In genomic region chr6:22833637-22834036, GRCm38 (mm10) we compare ENCODE assay signal across 10 mouse cellular contexts. TPM values are rescaled to one million over a fixed set of nuclear protein-coding genes. Genes with fewer than 3 reads are reported as not detected.
DNase-seq lines count a peak whose midpoint lies in the region; ATAC-seq and TF ChIP-seq lines count a peak whose summit lies in the region.
"Had no signal": no experiment of that assay in that cellular context is flagged by ENCODE, and none has a peak within 500 bp of the region (broad histone marks: within the 10 kb centered on the region; RNA-seq: fewer than 3 reads in every experiment).

No protein-coding gene starts in this region.

- peak; percentile 62 for DNase-seq in neural tube, embryonic 11.5 days (ENCODE audit: low spot score)
- no peak for DNase-seq in neural tube, embryonic 10.5 days (ENCODE audit: extremely low spot score, low spot score)
- peak; percentile 62 for DNase-seq in mesoderm, embryonic 11.5 days (ENCODE audit: low read depth, low spot score)
- peak; percentile 11 to 16 for DNase-seq in right cerebral cortex, postnatal 36 days (ENCODE audit: low spot score in 2 of 2)
- DNase-seq in gastrocnemius, adult 2 months, result no peak
- DNase-seq in spleen, adult 12 weeks (ENCODE audit: low spot score), result no peak
- no peak for DNase-seq in gastrocnemius, postnatal 14 days
- DNase-seq: kidney, postnatal 36 days had no signal

- H3K9me3 ChIP-seq in neural tube, embryonic 11.5 days (ENCODE audit: control insufficient read depth, low read length), result no peaks in the 10 kb centered on the region
- no peaks in the 10 kb centered on the region for H3K9me3 ChIP-seq in hindbrain, embryonic 12.5 days (replicated peaks)
- H3K9me3 ChIP-seq: lung, embryonic 15.5 days had no signal

- TF ChIP-seq CTCF in gastrocnemius, adult 2 months (IDR thresholded peaks at IDR 0.05), result no peak

- no peak overlapping the region for H3K4me3 ChIP-seq in neural tube, embryonic 11.5 days (ENCODE audit: low read depth, low read length)
- H3K4me3 ChIP-seq in hindbrain, embryonic 12.5 days, result no peak overlapping the region
- no peak overlapping the region for H3K4me3 ChIP-seq in gastrocnemius, adult 2 months
- H3K4me3 ChIP-seq: lung, embryonic 15.5 days had no signal

- 29% methylated on average over 7 of the region's 7 CpGs for WGBS in neural tube, embryonic 11.5 days
- WGBS in hindbrain, embryonic 12.5 days, result 12% methylated on average over 7 of the region's 7 CpGs

- H3K36me3 ChIP-seq in neural tube, embryonic 11.5 days (ENCODE audit: control insufficient read depth, insufficient read depth, low read length), result no peaks in the 10 kb centered on the region
- no peaks in the 10 kb centered on the region for H3K36me3 ChIP-seq in hindbrain, embryonic 12.5 days
- H3K36me3 ChIP-seq: lung, embryonic 15.5 days had no signal

- no peaks in the 10 kb centered on the region for H3K27me3 ChIP-seq in neural tube, embryonic 11.5 days (ENCODE audit: control insufficient read depth, insufficient read depth, low read length)
- no peaks in the 10 kb centered on the region for H3K27me3 ChIP-seq in hindbrain, embryonic 12.5 days
- H3K27me3 ChIP-seq: lung, embryonic 15.5 days had no signal

- intact Hi-C loops in gastrocnemius, adult 2 months (cut with DNase I), result no loop called here
- intact Hi-C loops in gastrocnemius, postnatal 14 days (cut with DNase I; ENCODE audit: low total_unique reads), result no loop called here

- H3K9ac ChIP-seq in neural tube, embryonic 11.5 days (ENCODE audit: low read length), result no peak overlapping the region
- no peak overlapping the region for H3K9ac ChIP-seq in hindbrain, embryonic 12.5 days
- H3K9ac ChIP-seq: lung, embryonic 15.5 days had no signal

- ATAC-seq in neural tube, embryonic 11.5 days (ENCODE audit: insufficient read depth, low FRiP score, low TSS enrichment), result peak; percentile 75
- ATAC-seq in hindbrain, embryonic 12.5 days (ENCODE audit: low FRiP score), result peak; percentile 88

- peaks cover 4% of the 10 kb centered on the region for H3K4me1 ChIP-seq in neural tube, embryonic 11.5 days (ENCODE audit: control insufficient read depth, insufficient read depth, low read length)
- H3K4me1 ChIP-seq in hindbrain, embryonic 12.5 days, result peaks cover 7% of the 10 kb centered on the region
- H3K4me1 ChIP-seq: lung, embryonic 15.5 days had no signal

- H3K27ac ChIP-seq in neural tube, embryonic 11.5 days (ENCODE audit: low read depth, low read length), result no peak overlapping the region
- no peak overlapping the region for H3K27ac ChIP-seq in hindbrain, embryonic 12.5 days
- no peak overlapping the region for H3K27ac ChIP-seq in gastrocnemius, adult 2 months
- H3K27ac ChIP-seq: lung, embryonic 15.5 days had no signal

- no peak overlapping the region for H3K4me2 ChIP-seq in neural tube, embryonic 11.5 days (ENCODE audit: low read depth)
- peak overlapping the region; percentile 22; the same call in 1 of the 2 replicates for H3K4me2 ChIP-seq in hindbrain, embryonic 12.5 days (replicated peaks)
- H3K4me2 ChIP-seq: lung, embryonic 15.5 days had no signal

RNA-seq across cellular contexts. Expression of gene Ptprz1, which starts 41.7 kb away (rescaled TPM):
- polyA plus RNA-seq in neural tube, embryonic 11.5 days (2014; fragmentation: Nextera tagmentation; extraction: Ambion mirVana), result 17.8 and 17.9 TPM in 2 replicates
- 33.7 and 35.8 TPM in 2 replicates for polyA plus RNA-seq in hindbrain, embryonic 12.5 days (2016; fragmentation: Nextera tagmentation; extraction: Ambion mirVana)
- total RNA-seq in gastrocnemius, adult 2 months (2021), result under 1 TPM; 0.10 to 0.22 TPM
- total RNA-seq in gastrocnemius, postnatal 14 days (2021), result 1 to 10 TPM; 1.3 to 1.6 TPM

Comparison
In these comparisons a context has a peak if more than half of its experiments do, and no peak if none do; other contexts are left out.
1. DNase-seq: peak in neural tube, embryonic 11.5 days (single experiment), mesoderm, embryonic 11.5 days (single experiment) and right cerebral cortex, postnatal 36 days (2 of 2); none in neural tube, embryonic 10.5 days (single experiment), gastrocnemius, adult 2 months (single experiment), spleen, adult 12 weeks (single experiment) and gastrocnemius, postnatal 14 days (single experiment).